Mouse (Mus musculus): ENCODE data around the gene Laptm5. TPM values are rescaled to one million over a fixed set of nuclear protein-coding genes. Genes with fewer than 3 reads are reported as not detected.

Gene Laptm5
- polyA plus RNA-seq, 1 experiment from 2014 or later, result 15.4 TPM

- peaks cover 52% of the 10 kb centered on the region for H3K4me1 ChIP-seq
- no peak for DNase-seq (ENCODE audit: low spot score)
- 66% methylated on average over 7 of the region's 7 CpGs for WGBS
- H3K9me3 ChIP-seq (replicated peaks), result no peaks in the 10 kb centered on the region
- no peaks in the 10 kb centered on the region for H3K36me3 ChIP-seq
- no peak overlapping the region for H3K27ac ChIP-seq
- no peak overlapping the region for H3K4me3 ChIP-seq
- H3K27me3 ChIP-seq (ENCODE audit: low read depth, poor library complexity, severe bottlenecking), result peaks cover 13% of the 10 kb centered on the region; the same call in 1 of the 2 replicates
Observed at GRCm38 (mm10) chr4:130915668-130916035, 2.7 kb downstream of the Laptm5 start.

- Histone ChIP-seq H3K9me3 (replicated peaks) (no peaks in the 10 kb centered on the region), H3K27me3 (ENCODE audit: low read depth, poor library complexity, severe bottlenecking) (peaks cover 13% of the 10 kb centered on the region; the same call in 1 of the 2 replicates), H3K36me3 (no peaks in the 10 kb centered on the region), H3K4me3 (no peak overlapping the region), H3K27ac (peak overlapping the region; percentile 9; the same call in 1 of the 2 replicates), H3K4me1 (peaks cover 59% of the 10 kb centered on the region)
- WGBS, result 83% methylated on average over 7 of the region's 7 CpGs
- no peak for DNase-seq (ENCODE audit: low spot score)
Observed at GRCm38 (mm10) chr4:130916639-130917038, 3.7 kb downstream of the Laptm5 start.

GRCm38 (mm10) chr4:130917564-130917963, 4.6 kb downstream of the Laptm5 start:
- 66% methylated on average over 4 of the region's 4 CpGs for WGBS
- Histone ChIP-seq H3K4me3 (no peak overlapping the region), H3K9me3 (replicated peaks) (no peaks in the 10 kb centered on the region), H3K27ac (peak overlapping the region; percentile 7; the same call in 1 of the 2 replicates), H3K36me3 (no peaks in the 10 kb centered on the region), H3K27me3 (ENCODE audit: low read depth, poor library complexity, severe bottlenecking) (peaks cover 13% of the 10 kb centered on the region; the same call in 1 of the 2 replicates), H3K4me1 (peaks cover 64% of the 10 kb centered on the region)
- no peak for DNase-seq (ENCODE audit: low spot score)

- WGBS, result 77% methylated on average over 10 of the region's 10 CpGs
- no peak overlapping the region for H3K4me3 ChIP-seq
- no peak for DNase-seq (ENCODE audit: low spot score)
- peaks cover 13% of the 10 kb centered on the region; the same call in 1 of the 2 replicates for H3K27me3 ChIP-seq (ENCODE audit: low read depth, poor library complexity, severe bottlenecking)
- no peaks in the 10 kb centered on the region for H3K36me3 ChIP-seq
- no peaks in the 10 kb centered on the region for H3K9me3 ChIP-seq (replicated peaks)
- peaks cover 58% of the 10 kb centered on the region for H3K4me1 ChIP-seq
- no peak overlapping the region for H3K27ac ChIP-seq
Observed at GRCm38 (mm10) chr4:130918805-130919749, 6.2 kb downstream of the Laptm5 start.

- Histone ChIP-seq H3K4me3 (no peak overlapping the region), H3K27me3 (ENCODE audit: low read depth, poor library complexity, severe bottlenecking) (peaks cover 13% of the 10 kb centered on the region; the same call in 1 of the 2 replicates), H3K36me3 (no peaks in the 10 kb centered on the region), H3K27ac (0 out of 2 replicates have a peak overlapping the region, but pooled peaks have one; percentile 58), H3K4me1 (peaks cover 52% of the 10 kb centered on the region), H3K9me3 (replicated peaks) (no peaks in the 10 kb centered on the region)
- DNase-seq (ENCODE audit: low spot score), result no peak
- 69% methylated on average over 9 of the region's 9 CpGs for WGBS
Observed at GRCm38 (mm10) chr4:130919750-130920356, 6.9 kb downstream of the Laptm5 start.

- H3K36me3 ChIP-seq, result no peaks in the 10 kb centered on the region
- H3K4me1 ChIP-seq, result peaks cover 44% of the 10 kb centered on the region
- no peak for DNase-seq (ENCODE audit: low spot score)
- no peak overlapping the region for H3K27ac ChIP-seq
- H3K4me3 ChIP-seq, result no peak overlapping the region
- H3K9me3 ChIP-seq (replicated peaks), result no peaks in the 10 kb centered on the region
- peaks cover 13% of the 10 kb centered on the region; the same call in 1 of the 2 replicates for H3K27me3 ChIP-seq (ENCODE audit: low read depth, poor library complexity, severe bottlenecking)
- WGBS, result 44% methylated on average over 12 of the region's 12 CpGs
Observed at GRCm38 (mm10) chr4:130920951-130921693, 8.2 kb downstream of the Laptm5 start.

- Histone ChIP-seq H3K27me3 (ENCODE audit: low read depth, poor library complexity, severe bottlenecking) (peaks cover 4% of the 10 kb centered on the region; the same call in 1 of the 2 replicates), H3K9me3 (replicated peaks) (no peaks in the 10 kb centered on the region), H3K4me1 (peaks cover 52% of the 10 kb centered on the region), H3K27ac (peak overlapping the region; percentile 11; the same call in 1 of the 2 replicates), H3K4me3 (no peak overlapping the region), H3K36me3 (no peaks in the 10 kb centered on the region)
- no peak for DNase-seq (ENCODE audit: low spot score)
- 88% methylated on average over 10 of the region's 10 CpGs for whole genome bisulfite sequencing
Observed at GRCm38 (mm10) chr4:130921986-130922385, 9.1 kb downstream of the Laptm5 start.

GRCm38 (mm10) chr4:130926274-130926673, 13.3 kb downstream of the Laptm5 start:
- peak overlapping the region; percentile 21; the same call in 1 of the 2 replicates for H3K27ac ChIP-seq
- H3K9me3 ChIP-seq (replicated peaks), result no peaks in the 10 kb centered on the region
- H3K4me1 ChIP-seq, result peaks cover 28% of the 10 kb centered on the region
- H3K36me3 ChIP-seq, result no peaks in the 10 kb centered on the region
- DNase-seq (ENCODE audit: low spot score), result no peak
- H3K27me3 ChIP-seq (ENCODE audit: low read depth, poor library complexity, severe bottlenecking), result no peaks in the 10 kb centered on the region; the same call in 1 of the 2 replicates
- WGBS, result 55% methylated on average over 6 of the region's 6 CpGs
- no peak overlapping the region for H3K4me3 ChIP-seq

GRCm38 (mm10) chr4:130927821-130928220, 14.9 kb downstream of the Laptm5 start:
- H3K27ac ChIP-seq, result no peak overlapping the region
- peaks cover 17% of the 10 kb centered on the region for H3K4me1 ChIP-seq
- no peaks in the 10 kb centered on the region for H3K9me3 ChIP-seq (replicated peaks)
- H3K27me3 ChIP-seq (ENCODE audit: low read depth, poor library complexity, severe bottlenecking), result no peaks in the 10 kb centered on the region
- H3K4me3 ChIP-seq, result no peak overlapping the region
- WGBS, result 91% methylated on average over 12 of the region's 12 CpGs
- no peak for DNase-seq (ENCODE audit: low spot score)
- H3K36me3 ChIP-seq, result no peaks in the 10 kb centered on the region

GRCm38 (mm10) chr4:130942644-130943043, 29.7 kb downstream of the Laptm5 start:
- peaks cover 36% of the 10 kb centered on the region for H3K4me1 ChIP-seq
- peak overlapping the region; percentile 42 for H3K27ac ChIP-seq
- H3K36me3 ChIP-seq, result no peaks in the 10 kb centered on the region
- 64% methylated on average over 14 of the region's 14 CpGs for WGBS
- H3K4me3 ChIP-seq, result no peak overlapping the region
- no peaks in the 10 kb centered on the region for H3K9me3 ChIP-seq (replicated peaks)
- H3K27me3 ChIP-seq (ENCODE audit: low read depth, poor library complexity, severe bottlenecking), result peaks cover 32% of the 10 kb centered on the region
- DNase-seq (ENCODE audit: low spot score), result no peak

- no peaks in the 10 kb centered on the region for H3K36me3 ChIP-seq
- no peak for DNase-seq (ENCODE audit: low spot score)
- H3K4me3 ChIP-seq, result no peak within 1 kb of the TSS
- H3K4me1 ChIP-seq, result peaks cover 33% of the 10 kb centered on the region
- H3K27me3 ChIP-seq (ENCODE audit: low read depth, poor library complexity, severe bottlenecking), result peaks cover 32% of the 10 kb centered on the region
- no peaks in the 10 kb centered on the region for H3K9me3 ChIP-seq (replicated peaks)
- WGBS, result 48% methylated on average over 6 of the region's 6 CpGs
- H3K27ac ChIP-seq, result peak within 1 kb of the TSS; percentile 16; the same call in 1 of the 2 replicates
Observed at GRCm38 (mm10) chr4:130944112-130944511, 31.2 kb downstream of the Laptm5 start, which contains the start of gene Matn1. Matn1 (plus strand) TSS chr4:130944385.

- DNase-seq (ENCODE audit: low spot score), result no peak
- peaks cover 32% of the 10 kb centered on the region for H3K27me3 ChIP-seq (ENCODE audit: low read depth, poor library complexity, severe bottlenecking)
- H3K27ac ChIP-seq, result 0 out of 2 replicates have a peak overlapping the region, but pooled peaks have one; percentile 11
- WGBS, result 79% methylated on average over 7 of the region's 7 CpGs
- H3K36me3 ChIP-seq, result no peaks in the 10 kb centered on the region
- H3K4me1 ChIP-seq, result peaks cover 33% of the 10 kb centered on the region
- no peaks in the 10 kb centered on the region for H3K9me3 ChIP-seq (replicated peaks)
- no peak overlapping the region for H3K4me3 ChIP-seq
Observed at GRCm38 (mm10) chr4:130944779-130945178, 31.9 kb downstream of the Laptm5 start.
